Mouse (Mus musculus) stomach, postnatal 0 days (tissue): ENCODE results near the gene Ldb3. TPM values are rescaled to one million over a fixed set of nuclear protein-coding genes. Genes with fewer than 3 reads are reported as not detected.

Experiments
- ATAC-seq: fragments of 200-750 bp; cut with Nextera tagmentation; 2 replicates; pipeline ENCODE4 v1.8.0; 2017; ENCODE audit not compliant: low FRiP score, low TSS enrichment
- DNase-seq: peaks from one replicate; pipeline ENCODE4 v3.0.0-alpha.2; 2016; ENCODE audit warnings: low spot score
- H3K27ac ChIP-seq: fragments of 300-500 bp; sonication (generic); replicated peaks from 2 replicates; pipeline ENCODE4 v1.5.1; 2014; ENCODE audit warnings: mild to moderate bottlenecking, control low read depth
- H3K27me3 ChIP-seq: fragments of 300-500 bp; sonication (generic); 2 replicates; pipeline ENCODE4 v1.6.1; 2014; ENCODE audit warnings: low read length; ENCODE audit not compliant: control insufficient read depth, insufficient read depth
- H3K36me3 ChIP-seq: fragments of 300-500 bp; sonication (generic); 2 replicates; pipeline ENCODE4 v1.6.1; 2014; ENCODE audit warnings: low read length, mixed read lengths; ENCODE audit not compliant: control insufficient read depth, insufficient read depth
- H3K4me1 ChIP-seq: fragments of 300-500 bp; sonication (generic); replicated peaks from 2 replicates; pipeline ENCODE4 v1.6.1; 2014; ENCODE audit warnings: antibody characterized with exemption; ENCODE audit not compliant: control insufficient read depth, insufficient read depth
- H3K4me2 ChIP-seq: fragments of 300-500 bp; sonication (generic); replicated peaks from 2 replicates; pipeline ENCODE4 v1.6.1; 2014; ENCODE audit warnings: low read depth, mild to moderate bottlenecking, control low read depth, moderate library complexity
- H3K4me3 ChIP-seq: fragments of 300-500 bp; sonication (generic); 2 replicates; pipeline ENCODE4 v1.5.1; 2014; ENCODE audit warnings: low read depth, low read length, control low read depth
- H3K9ac ChIP-seq: fragments of 300-500 bp; sonication (generic); 2 replicates; pipeline ENCODE4 v1.6.1; 2014; ENCODE audit warnings: mild to moderate bottlenecking, low read length, control low read depth, mixed read lengths
- H3K9me3 ChIP-seq: fragments of 300-500 bp; sonication (generic); 2 replicates; pipeline ENCODE4 v1.6.1; 2016; ENCODE audit warnings: low read length; ENCODE audit not compliant: control insufficient read depth
- CTCF ChIP-seq: IDR thresholded peaks from 2 replicates; pipeline ENCODE4 v1.5.1; 2016; ENCODE audit warnings: antibody characterized with exemption, low read depth, mild to moderate bottlenecking, moderate library complexity
- EP300 ChIP-seq: optimal IDR thresholded peaks from 2 replicates; pipeline ENCODE3; 2016; ENCODE audit warnings: antibody characterized with exemption
- WGBS: fragments of 180-500 bp; shearing (Covaris S2); extraction: QIAGEN DNeasy Blood & Tissue Kit; methylation state at CpG from one replicate; pipeline ENCODE4 v1.1.7; 2014; 5-methylcytosine and 5-hydroxymethylcytosine counted together
- polyA plus RNA-seq: library from polyadenylated mRNA; unstranded; fragments of >200 nt; fragmentation: Nextera tagmentation; extraction: Ambion mirVana; gene quantifications from 2 replicates; pipeline ENCODE4 v1.2.1, GENCODE M21; 2015

Ldb3 gene
- polyA plus RNA-seq, 1 experiment from 2014 or later: 1.7 TPM

DNA sequence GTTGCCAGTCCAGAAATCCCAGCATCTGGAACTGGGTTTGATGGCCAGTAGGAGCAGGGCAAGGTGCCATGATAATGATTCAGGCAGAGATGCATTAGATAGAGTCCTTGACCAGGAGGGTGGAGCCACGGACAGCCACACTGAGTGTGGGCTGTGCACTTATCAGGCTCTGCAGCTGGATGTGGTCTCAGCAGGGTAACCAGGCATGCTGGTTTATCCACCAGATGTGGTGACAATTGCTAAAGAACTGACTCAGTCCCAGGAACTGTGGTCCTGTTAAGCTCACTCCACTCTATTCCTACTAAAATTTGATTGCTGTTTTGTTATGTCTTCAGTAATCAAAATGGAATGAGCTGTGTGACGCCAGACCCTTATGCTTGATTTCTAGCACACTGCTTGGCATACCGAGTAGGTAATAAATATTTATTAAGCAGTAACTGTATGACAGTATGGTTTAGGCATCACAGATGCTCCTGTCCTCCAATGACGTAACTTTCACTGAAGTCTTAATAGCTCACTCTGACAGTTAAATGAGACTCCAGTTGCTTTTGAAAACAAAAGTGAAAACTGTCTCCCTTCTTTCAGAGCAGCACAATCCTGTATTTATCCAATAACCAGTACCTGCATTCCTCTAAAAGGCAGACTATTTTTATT is 80.2 kb downstream of the Ldb3 start:
- Histone ChIP-seq H3K36me3 (no peaks in the 10 kb centered on the region), H3K9me3 (no peaks in the 10 kb centered on the region), H3K27me3 (no peaks in the 10 kb centered on the region), H3K4me3 (no peak overlapping the region), H3K27ac (peak overlapping the region; percentile 49), H3K4me1 (peaks cover 7% of the 10 kb centered on the region; the same call in 1 of the 2 replicates), H3K9ac (no peak overlapping the region), H3K4me2 (no peak overlapping the region)
- ATAC-seq (no peak; the same call in 1 of the 2 replicates), DNase-seq (no peak)
- TF ChIP-seq EP300 (no peak), CTCF (no peak)
- WGBS: 30% methylated on average over 4 of the region's 4 CpGs

DNA sequence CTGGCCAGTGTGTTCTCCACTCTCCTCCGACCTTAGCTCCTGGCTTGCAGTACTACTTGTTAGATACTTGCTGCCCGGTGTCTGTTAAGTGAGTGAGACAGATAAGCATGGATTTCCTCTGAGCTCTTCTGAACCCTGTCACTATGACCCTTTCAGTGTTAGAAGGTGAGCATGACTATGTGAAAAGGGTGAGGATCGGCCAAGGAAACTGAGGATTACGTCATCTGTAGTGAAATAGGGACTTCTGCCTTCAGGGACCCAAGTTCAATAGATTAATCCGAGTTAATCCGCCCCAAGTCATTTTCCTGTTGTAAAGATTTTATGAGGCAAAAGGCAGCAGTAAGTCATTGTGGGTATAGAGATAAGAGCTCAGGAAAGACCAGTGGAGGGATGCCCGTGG is 83.2 kb downstream of the Ldb3 start:
- TF ChIP-seq CTCF (no peak), EP300 (no peak)
- no peak overlapping the region for H3K4me3 ChIP-seq
- H3K27ac ChIP-seq: no peak overlapping the region
- H3K9ac ChIP-seq: no peak overlapping the region
- H3K4me2 ChIP-seq: no peak overlapping the region
- H3K9me3 ChIP-seq: no peaks in the 10 kb centered on the region
- no peak for ATAC-seq
- H3K36me3 ChIP-seq: no peaks in the 10 kb centered on the region
- no peak for DNase-seq
- no peaks in the 10 kb centered on the region for H3K27me3 ChIP-seq
- 59% methylated on average over 7 of the region's 7 CpGs for WGBS
- H3K4me1 ChIP-seq: peaks cover 7% of the 10 kb centered on the region; the same call in 1 of the 2 replicates

DNA sequence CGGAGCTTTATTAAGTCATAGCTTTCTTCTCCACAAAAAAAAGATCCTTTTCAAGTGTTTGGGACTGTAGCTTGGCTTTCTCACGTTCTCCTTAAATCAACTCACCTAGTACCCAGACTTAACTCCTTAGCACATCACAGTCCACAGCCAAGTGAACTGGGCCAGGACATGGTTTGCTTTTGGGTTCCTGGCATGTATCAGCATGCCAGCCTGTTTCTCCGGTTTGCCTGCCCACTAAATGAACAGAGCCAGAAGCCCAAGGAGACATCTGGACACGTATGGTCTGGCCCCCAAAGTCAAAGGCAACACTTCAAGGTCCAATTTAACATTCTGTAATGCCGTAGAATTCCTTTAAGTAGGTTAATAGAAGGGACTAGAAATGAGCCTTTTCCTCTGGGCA is 84.1 kb downstream of the Ldb3 start:
- H3K27me3 ChIP-seq: no peaks in the 10 kb centered on the region
- peak overlapping the region; percentile 35 for H3K27ac ChIP-seq
- no peak overlapping the region for H3K4me2 ChIP-seq
- ATAC-seq: no peak
- no peak overlapping the region for H3K9ac ChIP-seq
- H3K36me3 ChIP-seq: no peaks in the 10 kb centered on the region
- no peaks in the 10 kb centered on the region for H3K9me3 ChIP-seq
- H3K4me1 ChIP-seq: peaks cover 7% of the 10 kb centered on the region; the same call in 1 of the 2 replicates
- TF ChIP-seq CTCF: no peak
- TF ChIP-seq EP300: no peak
- WGBS: 52% methylated on average over 5 of the region's 5 CpGs
- no peak overlapping the region for H3K4me3 ChIP-seq
- DNase-seq: no peak

DNA sequence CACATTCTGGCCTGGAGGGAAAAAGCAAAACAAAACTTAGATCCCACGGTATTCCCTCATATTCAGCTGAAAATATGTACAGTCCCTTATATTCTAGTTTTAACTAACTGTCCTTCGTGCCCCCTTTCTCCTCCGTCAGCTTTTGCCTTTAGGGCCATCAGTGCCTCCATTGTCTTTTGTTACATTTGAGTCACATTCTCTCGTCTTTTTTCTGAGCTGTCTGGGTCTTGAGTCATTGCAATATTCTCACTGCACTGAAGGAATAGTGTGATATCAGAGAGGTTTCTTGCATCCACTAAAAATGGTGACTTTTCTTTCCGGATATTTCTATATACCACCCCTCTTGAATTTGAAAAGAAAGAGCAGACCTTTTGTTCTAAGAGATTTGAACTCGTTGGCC is 84.7 kb downstream of the Ldb3 start:
- DNase-seq: no peak
- TF ChIP-seq CTCF: no peak
- no peak for TF ChIP-seq EP300
- no peaks in the 10 kb centered on the region for H3K9me3 ChIP-seq
- peaks cover 7% of the 10 kb centered on the region; the same call in 1 of the 2 replicates for H3K4me1 ChIP-seq
- H3K4me2 ChIP-seq: peak overlapping the region; percentile 66
- peak overlapping the region; percentile 59 for H3K27ac ChIP-seq
- no peaks in the 10 kb centered on the region for H3K27me3 ChIP-seq
- no peak overlapping the region for H3K9ac ChIP-seq
- no peak overlapping the region for H3K4me3 ChIP-seq
- no peaks in the 10 kb centered on the region for H3K36me3 ChIP-seq
- no peak for ATAC-seq
- 42% methylated on average over 6 of the region's 6 CpGs for WGBS

DNA sequence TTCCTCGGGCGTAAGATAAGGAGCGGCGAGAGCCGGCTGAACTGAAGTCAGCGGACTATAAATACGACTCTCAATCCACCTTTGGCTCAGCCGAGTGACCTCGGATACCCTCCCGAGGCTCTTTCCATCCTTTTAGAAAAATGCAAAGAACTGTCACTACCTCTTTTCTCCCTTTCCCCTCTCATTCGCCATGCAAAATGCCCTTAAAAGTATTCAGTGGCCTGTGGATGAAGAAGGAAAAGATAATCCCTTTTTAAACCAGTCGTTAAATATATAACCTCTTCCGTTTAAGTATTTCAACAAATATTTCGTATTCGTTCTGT is 85.2 kb downstream of the Ldb3 start, which contains the start of gene Bmpr1a:
Gene Bmpr1a, minus strand, starts transcription at position 17 of the 323 bp plus-strand sequence.
- Histone ChIP-seq H3K9me3 (no peaks in the 10 kb centered on the region), H3K27ac (peak within 1 kb of the TSS; percentile 99), H3K4me1 (peaks cover 7% of the 10 kb centered on the region; the same call in 1 of the 2 replicates), H3K27me3 (no peaks in the 10 kb centered on the region), H3K36me3 (no peaks in the 10 kb centered on the region), H3K4me3 (peak within 1 kb of the TSS; percentile 97), H3K4me2 (peak within 1 kb of the TSS; percentile 66), H3K9ac (peak within 1 kb of the TSS; percentile 99)
- TF ChIP-seq EP300: no peak
- no peak for TF ChIP-seq CTCF
- WGBS: 2% methylated on average over 15 of the region's 15 CpGs
- ATAC-seq (no peak), DNase-seq (no peak)
